Mouse (Mus musculus): ENCODE measurements around the gene E2f4. TPM values are rescaled to one million over a fixed set of nuclear protein-coding genes. Genes with fewer than 3 reads are reported as not detected.

E2f4 gene
- polyA plus RNA-seq, 1 experiment from 2014 or later, result 51.0 TPM

- peaks cover 86% of the 10 kb centered on the region for H3K27me3 ChIP-seq
- no peak overlapping the region for H3K27ac ChIP-seq (replicated peaks)
- H3K4me1 ChIP-seq (replicated peaks), result peaks cover 30% of the 10 kb centered on the region
- no peak overlapping the region for H3K4me3 ChIP-seq
- WGBS, result 66% methylated on average over 7 of the region's 7 CpGs
- no peak overlapping the region for H3K4me2 ChIP-seq
- no peak for ATAC-seq (ENCODE audit: low FRiP score, low read depth)
- no peaks in the 10 kb centered on the region for H3K9me3 ChIP-seq
- no peaks in the 10 kb centered on the region for H3K36me3 ChIP-seq
- H3K9ac ChIP-seq, result no peak overlapping the region
Observed at GRCm38 (mm10) chr8:105260371-105261099, 36.9 kb upstream of the E2f4 start.

GRCm38 (mm10) chr8:105261326-105261980 lies 36.0 kb upstream of the E2f4 start:
- H3K9ac ChIP-seq, result no peak overlapping the region
- peaks cover 30% of the 10 kb centered on the region for H3K4me1 ChIP-seq (replicated peaks)
- H3K9me3 ChIP-seq, result no peaks in the 10 kb centered on the region
- no peak overlapping the region for H3K4me3 ChIP-seq
- no peak overlapping the region for H3K27ac ChIP-seq (replicated peaks)
- no peak overlapping the region for H3K4me2 ChIP-seq
- H3K27me3 ChIP-seq, result peaks cover 86% of the 10 kb centered on the region
- no peaks in the 10 kb centered on the region for H3K36me3 ChIP-seq
- WGBS, result 88% methylated on average over 12 of the region's 12 CpGs
- ATAC-seq (ENCODE audit: low FRiP score, low read depth), result no peak

- ATAC-seq (ENCODE audit: low FRiP score, low read depth), result no peak
- Histone ChIP-seq H3K27ac (replicated peaks) (no peak overlapping the region), H3K9me3 (no peaks in the 10 kb centered on the region), H3K4me1 (replicated peaks) (peaks cover 36% of the 10 kb centered on the region), H3K9ac (no peak overlapping the region), H3K27me3 (peaks cover 87% of the 10 kb centered on the region), H3K4me3 (no peak overlapping the region), H3K4me2 (peak overlapping the region; percentile 94), H3K36me3 (no peaks in the 10 kb centered on the region)
- WGBS, result 42% methylated on average over 16 of the region's 16 CpGs
Observed at GRCm38 (mm10) chr8:105263244-105263912, 34.1 kb upstream of the E2f4 start.

DNA sequence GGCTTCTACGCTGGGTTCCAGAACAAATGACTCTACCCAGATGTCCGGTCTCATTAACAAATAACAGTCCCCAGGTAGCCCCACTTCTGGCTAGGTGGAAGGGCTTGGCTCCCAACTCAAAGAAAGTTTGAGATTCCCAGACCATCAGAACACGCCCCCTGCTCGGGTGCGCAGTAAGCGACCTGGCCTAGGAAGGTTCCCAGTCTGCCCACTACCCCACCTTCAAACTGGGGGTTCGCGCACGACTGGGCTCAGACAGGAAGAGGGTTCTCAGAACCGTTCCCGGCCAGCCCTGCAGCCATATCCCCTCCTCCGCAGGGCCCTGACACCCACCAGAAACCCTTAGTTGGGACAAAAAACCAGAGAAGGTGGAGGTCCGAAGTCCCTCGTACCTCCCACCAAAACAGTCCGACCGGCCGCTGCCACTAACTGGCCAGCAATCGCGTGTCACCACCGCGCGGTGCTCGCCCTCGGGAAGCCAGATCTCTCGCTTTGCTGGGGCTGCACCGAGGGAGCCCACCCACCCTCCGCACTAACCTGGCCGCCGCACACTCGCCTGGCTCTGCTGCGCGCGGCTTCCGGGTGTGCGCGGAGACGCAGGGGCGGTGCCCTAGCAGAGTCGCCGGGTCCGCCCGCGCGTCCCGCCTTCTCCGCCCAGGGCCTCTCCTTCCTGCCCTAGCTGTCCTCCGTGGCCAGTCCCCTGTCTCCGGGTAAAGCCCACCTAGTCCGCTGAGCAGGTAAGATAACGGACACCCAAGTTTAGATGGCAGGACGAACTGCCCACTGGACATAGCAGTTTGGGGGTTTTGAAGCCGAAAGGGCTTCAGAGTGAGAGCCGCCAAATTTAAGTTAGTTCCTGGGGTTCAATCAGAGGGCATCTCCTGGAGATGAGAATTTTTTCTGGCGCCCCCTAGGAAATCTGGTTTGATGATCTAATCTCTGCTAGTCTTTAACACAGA lies 33.2 kb upstream of the E2f4 start, which contains the start of the genes Tradd and Fbxl8:
Tradd (minus strand) TSS at position 586 of the 959 bp plus-strand sequence.
Fbxl8 (plus strand) TSS at position 625 of the 959 bp plus-strand sequence.
- Histone ChIP-seq H3K27me3 (peaks cover 80% of the 10 kb centered on the region), H3K4me2 (peak within 1 kb of the TSS; percentile 94), H3K9ac (peak within 1 kb of the TSS; percentile 55), H3K27ac (replicated peaks) (no peak within 1 kb of the TSS), H3K9me3 (no peaks in the 10 kb centered on the region), H3K4me3 (peak within 1 kb of the TSS; percentile 59), H3K4me1 (replicated peaks) (peaks cover 35% of the 10 kb centered on the region), H3K36me3 (no peaks in the 10 kb centered on the region)
- ATAC-seq (ENCODE audit: low FRiP score, low read depth), result no peak
- 1% methylated on average over 54 of the region's 54 CpGs for WGBS

DNA sequence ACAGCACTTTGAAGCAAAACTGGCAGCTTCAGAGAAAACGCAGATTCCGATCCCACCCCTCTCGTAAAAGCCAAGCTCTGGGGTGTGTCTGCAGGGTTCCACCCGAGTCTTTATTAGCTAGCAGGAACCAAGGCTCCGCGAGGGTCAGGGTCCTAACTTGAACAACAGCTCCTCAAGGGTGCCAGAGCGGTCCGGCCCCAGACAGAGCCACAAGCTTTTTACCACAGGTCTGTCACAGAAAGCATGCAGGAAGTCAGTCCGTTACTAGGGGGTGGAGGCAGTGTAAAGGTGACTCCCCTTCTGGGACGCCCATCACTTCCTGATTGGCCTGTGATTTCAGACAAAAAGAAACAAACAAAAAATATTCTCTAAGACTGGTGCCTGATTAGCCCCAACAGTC lies 32.3 kb upstream of the E2f4 start:
- 15% methylated on average over 10 of the region's 10 CpGs for WGBS
- H3K4me1 ChIP-seq (replicated peaks), result peaks cover 33% of the 10 kb centered on the region
- H3K9ac ChIP-seq, result no peak overlapping the region
- H3K27me3 ChIP-seq, result peaks cover 79% of the 10 kb centered on the region
- H3K4me3 ChIP-seq, result peak overlapping the region; percentile 59
- ATAC-seq (ENCODE audit: low FRiP score, low read depth), result no peak
- no peak overlapping the region for H3K27ac ChIP-seq (replicated peaks)
- no peaks in the 10 kb centered on the region for H3K9me3 ChIP-seq
- H3K4me2 ChIP-seq, result peak overlapping the region; percentile 94
- H3K36me3 ChIP-seq, result no peaks in the 10 kb centered on the region

GRCm38 (mm10) chr8:105266775-105267174 lies 30.7 kb upstream of the E2f4 start:
- H3K4me3 ChIP-seq, result no peak overlapping the region
- no peaks in the 10 kb centered on the region for H3K9me3 ChIP-seq
- no peaks in the 10 kb centered on the region for H3K36me3 ChIP-seq
- H3K4me2 ChIP-seq, result no peak overlapping the region
- H3K4me1 ChIP-seq (replicated peaks), result peaks cover 41% of the 10 kb centered on the region
- no peak overlapping the region for H3K9ac ChIP-seq
- no peak for ATAC-seq (ENCODE audit: low FRiP score, low read depth)
- WGBS, result 14% methylated on average over 13 of the region's 13 CpGs
- peaks cover 80% of the 10 kb centered on the region for H3K27me3 ChIP-seq
- no peak overlapping the region for H3K27ac ChIP-seq (replicated peaks)

DNA sequence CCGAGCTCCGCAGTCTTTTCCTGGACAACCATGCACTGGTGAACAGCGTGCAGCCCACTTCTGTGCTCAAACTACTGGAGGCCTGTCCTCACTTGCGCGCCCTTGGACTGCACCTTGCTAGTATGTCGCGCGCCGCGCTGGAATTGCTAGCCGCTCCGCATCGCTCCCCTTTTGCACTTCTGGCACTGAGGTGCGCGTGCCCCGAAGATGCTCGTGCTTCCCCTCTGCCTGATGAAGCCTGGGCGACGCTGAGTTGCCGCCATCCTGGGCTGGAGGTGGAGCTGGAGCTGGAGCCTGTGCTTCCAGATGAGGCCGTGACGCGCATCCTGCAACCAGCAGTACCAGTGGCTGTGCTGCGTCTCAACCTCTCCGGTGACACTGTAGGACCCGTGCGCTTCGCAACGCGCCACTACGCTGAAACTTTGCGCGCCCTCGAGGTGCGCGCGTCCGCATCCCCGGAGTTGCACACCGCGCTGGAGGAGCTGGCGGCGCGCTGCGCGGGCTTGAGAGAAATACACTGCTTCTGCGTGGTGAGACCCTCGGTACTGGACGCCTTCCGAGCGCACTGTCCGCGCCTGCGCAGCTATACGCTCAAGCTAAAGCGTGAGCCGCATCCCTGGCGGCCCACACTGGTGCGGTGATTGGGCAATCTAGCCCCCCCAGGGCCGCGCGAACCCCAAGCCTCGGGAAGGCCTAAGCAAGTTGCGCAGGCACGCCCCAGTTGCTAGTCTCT lies 29.0 kb upstream of the E2f4 start:
- Histone ChIP-seq H3K36me3 (no peaks in the 10 kb centered on the region), H3K9ac (peak overlapping the region; percentile 40), H3K9me3 (no peaks in the 10 kb centered on the region), H3K4me1 (replicated peaks) (peaks cover 41% of the 10 kb centered on the region), H3K27me3 (peaks cover 82% of the 10 kb centered on the region), H3K4me3 (peak overlapping the region; percentile 45), H3K4me2 (peak overlapping the region; percentile 84), H3K27ac (replicated peaks) (peak overlapping the region; percentile 36)
- WGBS, result 0% methylated on average over 65 of the region's 65 CpGs
- peak; percentile 91 for ATAC-seq (ENCODE audit: low FRiP score, low read depth)

GRCm38 (mm10) chr8:105269075-105269458 lies 28.4 kb upstream of the E2f4 start:
- Histone ChIP-seq H3K36me3 (no peaks in the 10 kb centered on the region), H3K4me2 (peak overlapping the region; percentile 84), H3K27ac (replicated peaks) (peak overlapping the region; percentile 36; the same call in 1 of the 2 replicates), H3K4me3 (peak overlapping the region; percentile 45), H3K4me1 (replicated peaks) (peaks cover 39% of the 10 kb centered on the region), H3K9ac (peak overlapping the region; percentile 40), H3K27me3 (peaks cover 83% of the 10 kb centered on the region), H3K9me3 (no peaks in the 10 kb centered on the region)
- WGBS, result 2% methylated on average over 10 of the region's 10 CpGs
- ATAC-seq (ENCODE audit: low FRiP score, low read depth), result 0 out of 2 replicates have a peak, but pooled peaks have one; percentile 1

DNA sequence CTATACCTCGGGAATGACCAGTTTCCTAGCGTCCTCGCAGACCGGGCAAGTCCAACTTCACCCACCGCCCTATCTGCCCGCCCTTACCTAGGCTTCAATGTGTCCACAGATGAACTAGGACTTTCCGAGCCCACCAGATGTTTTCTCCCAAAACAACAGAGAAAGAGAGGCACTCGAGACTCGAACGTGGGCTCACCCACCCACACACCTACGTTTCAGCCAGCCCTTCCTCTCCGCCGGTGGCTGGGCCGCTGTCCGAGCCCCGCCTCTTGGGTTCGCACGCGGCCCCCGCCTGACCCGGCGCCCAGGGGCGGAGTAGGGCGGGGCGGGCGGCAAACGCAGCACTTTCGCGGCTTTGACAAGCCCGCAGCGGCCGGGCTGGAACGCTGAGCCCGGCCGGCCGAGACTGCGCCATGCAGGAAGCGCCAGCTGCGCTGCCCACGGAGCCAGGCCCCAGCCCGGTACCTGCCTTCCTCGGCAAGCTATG lies 28.0 kb upstream of the E2f4 start, which contains the start of gene Hsf4:
Hsf4 (plus strand) TSS at position 341 of the 487 bp plus-strand sequence.
- peak within 1 kb of the TSS; percentile 84 for H3K4me2 ChIP-seq
- H3K9me3 ChIP-seq, result no peaks in the 10 kb centered on the region
- H3K36me3 ChIP-seq, result no peaks in the 10 kb centered on the region
- peak within 1 kb of the TSS; percentile 40 for H3K9ac ChIP-seq
- H3K27ac ChIP-seq (replicated peaks), result peak within 1 kb of the TSS; percentile 36
- peaks cover 36% of the 10 kb centered on the region for H3K4me1 ChIP-seq (replicated peaks)
- under 1% methylated on average over 42 of the region's 42 CpGs for WGBS
- H3K27me3 ChIP-seq, result peaks cover 85% of the 10 kb centered on the region
- H3K4me3 ChIP-seq, result peak within 1 kb of the TSS; percentile 45
- no peak for ATAC-seq (ENCODE audit: low FRiP score, low read depth)

- H3K27ac ChIP-seq (replicated peaks), result no peak overlapping the region
- H3K4me3 ChIP-seq, result peak overlapping the region; percentile 45
- H3K4me2 ChIP-seq, result peak overlapping the region; percentile 84
- 3% methylated on average over 39 of the region's 39 CpGs for WGBS
- no peak for ATAC-seq (ENCODE audit: low FRiP score, low read depth)
- H3K9me3 ChIP-seq, result no peaks in the 10 kb centered on the region
- no peak overlapping the region for H3K9ac ChIP-seq
- peaks cover 30% of the 10 kb centered on the region for H3K4me1 ChIP-seq (replicated peaks)
- peaks cover 85% of the 10 kb centered on the region for H3K27me3 ChIP-seq
- no peaks in the 10 kb centered on the region for H3K36me3 ChIP-seq
Observed at GRCm38 (mm10) chr8:105270101-105270915, 27.2 kb upstream of the E2f4 start.

All from hindbrain, embryonic 15.5 days (tissue).